In genomic region chr10:79855558-79856184, GRCm38 (mm10) we compare ENCODE assay signal across 9 mouse cellular contexts. TPM values are rescaled to one million over a fixed set of nuclear protein-coding genes. Genes with fewer than 3 reads are reported as not detected.
A peak's percentile ranks its signal among the peaks of the same experiment; 100 is the strongest.
DNase-seq lines count a peak whose midpoint lies in the region; ATAC-seq and TF ChIP-seq lines count a peak whose summit lies in the region.
"Had no signal": no experiment of that assay in that cellular context is flagged by ENCODE, and none has a peak within 500 bp of the region (broad histone marks: within the 10 kb centered on the region; RNA-seq: fewer than 3 reads in every experiment).

No protein-coding gene starts in this region.

- no peak for ATAC-seq in heart, embryonic 15.5 days (replicated peaks; ENCODE audit: insufficient number of reproducible peaks, insufficient read depth, low FRiP score, low read depth)
- no peak for ATAC-seq in midbrain, postnatal 0 days (ENCODE audit: low FRiP score)

- intact Hi-C loops in left cerebral cortex, postnatal 4 days (cut with DNase I), result no loop called here
- intact Hi-C loops in left cerebral cortex, postnatal 36 days (cut with DNase I), result loop anchor here (2.0 kb wide), 1 partner anchor 19 kb away; the partner anchor contains the start of genes Plppr3 and Prtn3

- no peak for TF ChIP-seq POLR2A in bone marrow macrophage, adult 2 months (IDR thresholded peaks at IDR 0.05; ENCODE audit: borderline replicate concordance, low read depth, low read length)

- peak overlapping the region; percentile 94 for H3K4me3 ChIP-seq in bone marrow macrophage, adult 2 months (ENCODE audit: insufficient read depth, low read length)
- peak overlapping the region; percentile 97 for H3K4me3 ChIP-seq in heart, embryonic 15.5 days
- H3K4me3 ChIP-seq in limb, embryonic 10.5 days, result peak overlapping the region; percentile 99
- peak overlapping the region; percentile 93 for H3K4me3 ChIP-seq in midbrain, postnatal 0 days (ENCODE audit: low read depth, low read length)

- peak overlapping the region; percentile 79 for H3K4me2 ChIP-seq in heart, embryonic 15.5 days
- peak overlapping the region; percentile 93 for H3K4me2 ChIP-seq in midbrain, postnatal 0 days (ENCODE audit: low read depth, low read length, poor library complexity, severe bottlenecking)

- DNase-seq in left cerebral cortex, postnatal 4 days, result peak; percentile 60
- no peak for DNase-seq in left cerebral cortex, postnatal 36 days (ENCODE audit: low spot score in 2 of 2)
- no peak for DNase-seq in limb, embryonic 10.5 days (ENCODE audit: low spot score)
- DNase-seq in midbrain, postnatal 0 days (ENCODE audit: low spot score), result no peak
- no peak for DNase-seq in layer of hippocampus, postnatal 36 days
- no peak for DNase-seq in retina, postnatal 1 day

- peaks cover 28% of the 10 kb centered on the region for H3K4me1 ChIP-seq in bone marrow macrophage, adult 2 months (ENCODE audit: control insufficient read depth, insufficient read depth, low read length)
- H3K4me1 ChIP-seq in heart, embryonic 15.5 days (replicated peaks), result peaks cover 74% of the 10 kb centered on the region
- H3K4me1 ChIP-seq in limb, embryonic 10.5 days, result peaks cover 66% of the 10 kb centered on the region
- H3K4me1 ChIP-seq in midbrain, postnatal 0 days (ENCODE audit: insufficient read depth, low read length), result peaks cover 41% of the 10 kb centered on the region

- H3K9ac ChIP-seq in heart, embryonic 15.5 days, result peak overlapping the region; percentile 98
- H3K9ac ChIP-seq in midbrain, postnatal 0 days (replicated peaks; ENCODE audit: low read length, poor library complexity, severe bottlenecking), result peak overlapping the region; percentile 99

- H3K27me3 ChIP-seq in heart, embryonic 15.5 days, result no peaks in the 10 kb centered on the region
- H3K27me3 ChIP-seq in limb, embryonic 10.5 days (ENCODE audit: low read depth, poor library complexity, severe bottlenecking), result no peaks in the 10 kb centered on the region
- no peaks in the 10 kb centered on the region for H3K27me3 ChIP-seq in midbrain, postnatal 0 days (ENCODE audit: insufficient read depth, low read length)

- TF ChIP-seq CTCF in bone marrow macrophage, adult 2 months (IDR thresholded peaks at IDR 0.05; ENCODE audit: low read depth, low read length), result no peak
- TF ChIP-seq CTCF in midbrain, postnatal 0 days (IDR thresholded peaks at IDR 0.05), result no peak

- H3K27ac ChIP-seq in bone marrow macrophage, adult 2 months (ENCODE audit: insufficient read depth, low read depth, low read length), result peak overlapping the region; percentile 96
- H3K27ac ChIP-seq in heart, embryonic 15.5 days, result peak overlapping the region; percentile 100
- H3K27ac ChIP-seq in limb, embryonic 10.5 days, result peak overlapping the region; percentile 100
- H3K27ac ChIP-seq in midbrain, postnatal 0 days (ENCODE audit: low read depth, low read length), result peak overlapping the region; percentile 100; the same call in 1 of the 2 replicates

- no peaks in the 10 kb centered on the region for H3K9me3 ChIP-seq in heart, embryonic 15.5 days (replicated peaks)
- no peaks in the 10 kb centered on the region for H3K9me3 ChIP-seq in limb, embryonic 10.5 days (replicated peaks)
- no peaks in the 10 kb centered on the region for H3K9me3 ChIP-seq in midbrain, postnatal 0 days (ENCODE audit: low read length)

- under 1% methylated on average over 10 of the region's 10 CpGs for WGBS in heart, embryonic 15.5 days
- WGBS in limb, embryonic 10.5 days, result 3% methylated on average over 10 of the region's 10 CpGs
- 3% methylated on average over 10 of the region's 10 CpGs for WGBS in midbrain, postnatal 0 days

- H3K36me3 ChIP-seq in heart, embryonic 15.5 days, result peaks cover 26% of the 10 kb centered on the region
- H3K36me3 ChIP-seq in limb, embryonic 10.5 days, result peaks cover 49% of the 10 kb centered on the region
- H3K36me3 ChIP-seq in midbrain, postnatal 0 days (ENCODE audit: insufficient read depth, low read length), result peaks cover 18% of the 10 kb centered on the region

RNA-seq across cellular contexts. Expression of gene Ptbp1, which starts 1.4 kb away (rescaled TPM):
- total RNA-seq in left cerebral cortex, postnatal 4 days (2021), result 10 to 100 TPM; 91.7 to 92.7 TPM
- 10 to 100 TPM; 40.2 to 51.9 TPM for total RNA-seq in left cerebral cortex, postnatal 36 days (2021)
- polyA plus RNA-seq in bone marrow macrophage, adult 2 months (2012; ENCODE audit: insufficient read depth, insufficient read length, missing spikeins), result 129 and 141 TPM in 2 replicates
- polyA plus RNA-seq in heart, embryonic 15.5 days (2015; fragmentation: Nextera tagmentation; extraction: Ambion mirVana), result 89.6 and 162 TPM in 2 replicates
- polyA plus RNA-seq in limb, embryonic 10.5 days (2016; fragmentation: Nextera tagmentation; extraction: Ambion mirVana), result 485 and 494 TPM in 2 replicates
- total RNA-seq in midbrain, postnatal 0 days (2014; rRNA removed), result 114 and 119 TPM in 2 replicates
- 46.2 and 49.7 TPM in 2 replicates for polyA plus RNA-seq in midbrain, postnatal 0 days (2015; fragmentation: Nextera tagmentation; extraction: Ambion mirVana)
- 10 to 100 TPM; 43.1 to 52.6 TPM for total RNA-seq in layer of hippocampus, postnatal 36 days (2021)

RNA-seq across cellular contexts. Expression of gene Prtn3, which starts 18.6 kb away (rescaled TPM):
- 1 to 10 TPM; 6.9 to 7.0 TPM for total RNA-seq in left cerebral cortex, postnatal 4 days (2021)
- 1 to 10 TPM; 2.2 to 2.4 TPM for total RNA-seq in left cerebral cortex, postnatal 36 days (2021)
- not detected in 2 replicates for polyA plus RNA-seq in bone marrow macrophage, adult 2 months (2012; ENCODE audit: insufficient read depth, insufficient read length, missing spikeins)
- 1.1 and 3.0 TPM in 2 replicates for polyA plus RNA-seq in heart, embryonic 15.5 days (2015; fragmentation: Nextera tagmentation; extraction: Ambion mirVana)
- 9.1 and 15.3 TPM in 2 replicates for polyA plus RNA-seq in limb, embryonic 10.5 days (2016; fragmentation: Nextera tagmentation; extraction: Ambion mirVana)
- total RNA-seq in midbrain, postnatal 0 days (2014; rRNA removed), result 5.9 and 7.5 TPM in 2 replicates
- 11.7 and 14.6 TPM in 2 replicates for polyA plus RNA-seq in midbrain, postnatal 0 days (2015; fragmentation: Nextera tagmentation; extraction: Ambion mirVana)
- total RNA-seq in layer of hippocampus, postnatal 36 days (2021), result 1 to 10 TPM in 1 of 2 experiments, not detected in 1; 1.0 TPM

RNA-seq across cellular contexts. Expression of gene Plppr3, which starts 18.8 kb away (rescaled TPM):
- total RNA-seq in left cerebral cortex, postnatal 4 days (2021), result 100 to 1,000 TPM; 277 to 305 TPM
- 10 to 100 TPM; 50.4 to 57.1 TPM for total RNA-seq in left cerebral cortex, postnatal 36 days (2021)
- not detected in 2 replicates for polyA plus RNA-seq in bone marrow macrophage, adult 2 months (2012; ENCODE audit: insufficient read depth, insufficient read length, missing spikeins)
- 8.6 and 15.3 TPM in 2 replicates for polyA plus RNA-seq in heart, embryonic 15.5 days (2015; fragmentation: Nextera tagmentation; extraction: Ambion mirVana)
- polyA plus RNA-seq in limb, embryonic 10.5 days (2016; fragmentation: Nextera tagmentation; extraction: Ambion mirVana), result 108 and 140 TPM in 2 replicates
- total RNA-seq in midbrain, postnatal 0 days (2014; rRNA removed), result 494 and 539 TPM in 2 replicates
- polyA plus RNA-seq in midbrain, postnatal 0 days (2015; fragmentation: Nextera tagmentation; extraction: Ambion mirVana), result 350 and 358 TPM in 2 replicates
- 10 to 100 TPM; 28.4 to 28.7 TPM for total RNA-seq in layer of hippocampus, postnatal 36 days (2021)

RNA-seq across cellular contexts. Expression of gene Elane, which starts 30.4 kb away (rescaled TPM):
- not detected for total RNA-seq in left cerebral cortex, postnatal 4 days (2021)
- total RNA-seq in left cerebral cortex, postnatal 36 days (2021), result not detected
- polyA plus RNA-seq in bone marrow macrophage, adult 2 months (2012; ENCODE audit: insufficient read depth, insufficient read length, missing spikeins), result 0.75 TPM in 1 of 2 replicates, not detected in the other
- polyA plus RNA-seq in heart, embryonic 15.5 days (2015; fragmentation: Nextera tagmentation; extraction: Ambion mirVana), result 0.25 and 2.0 TPM in 2 replicates
- not detected in 2 replicates for polyA plus RNA-seq in limb, embryonic 10.5 days (2016; fragmentation: Nextera tagmentation; extraction: Ambion mirVana)
- not detected in 2 replicates for total RNA-seq in midbrain, postnatal 0 days (2014; rRNA removed)
- polyA plus RNA-seq in midbrain, postnatal 0 days (2015; fragmentation: Nextera tagmentation; extraction: Ambion mirVana), result not detected in 2 replicates
- total RNA-seq in layer of hippocampus, postnatal 36 days (2021), result not detected

RNA-seq across cellular contexts. Expression of gene Misp, which starts 34.9 kb away (rescaled TPM):
- total RNA-seq in left cerebral cortex, postnatal 4 days (2021), result under 1 TPM; 0.46 to 0.76 TPM
- total RNA-seq in left cerebral cortex, postnatal 36 days (2021), result 1 to 10 TPM in 1 of 2 experiments, not detected in 1; 1.7 TPM
- polyA plus RNA-seq in bone marrow macrophage, adult 2 months (2012; ENCODE audit: insufficient read depth, insufficient read length, missing spikeins), result 0.91 TPM in 1 of 2 replicates, not detected in the other
- polyA plus RNA-seq in heart, embryonic 15.5 days (2015; fragmentation: Nextera tagmentation; extraction: Ambion mirVana), result 0.81 and 1.3 TPM in 2 replicates
- 0.60 TPM in 1 of 2 replicates, not detected in the other for polyA plus RNA-seq in limb, embryonic 10.5 days (2016; fragmentation: Nextera tagmentation; extraction: Ambion mirVana)
- total RNA-seq in midbrain, postnatal 0 days (2014; rRNA removed), result 0.24 TPM in 1 of 2 replicates, not detected in the other
- 0.18 and 0.27 TPM in 2 replicates for polyA plus RNA-seq in midbrain, postnatal 0 days (2015; fragmentation: Nextera tagmentation; extraction: Ambion mirVana)
- total RNA-seq in layer of hippocampus, postnatal 36 days (2021), result 1 to 10 TPM in 1 of 2 experiments, under 1 TPM in 1; 0.82 to 1.4 TPM
- total RNA-seq: common myeloid progenitor, adult 5-6 weeks had no signal
